Mouse (Mus musculus): ENCODE results near the gene Mpc2. TPM values are rescaled to one million over a fixed set of nuclear protein-coding genes. Genes with fewer than 3 reads are reported as not detected.

The Mpc2 gene
- polyA plus RNA-seq (2017; shearing (Covaris generic)): 123 TPM

DNA sequence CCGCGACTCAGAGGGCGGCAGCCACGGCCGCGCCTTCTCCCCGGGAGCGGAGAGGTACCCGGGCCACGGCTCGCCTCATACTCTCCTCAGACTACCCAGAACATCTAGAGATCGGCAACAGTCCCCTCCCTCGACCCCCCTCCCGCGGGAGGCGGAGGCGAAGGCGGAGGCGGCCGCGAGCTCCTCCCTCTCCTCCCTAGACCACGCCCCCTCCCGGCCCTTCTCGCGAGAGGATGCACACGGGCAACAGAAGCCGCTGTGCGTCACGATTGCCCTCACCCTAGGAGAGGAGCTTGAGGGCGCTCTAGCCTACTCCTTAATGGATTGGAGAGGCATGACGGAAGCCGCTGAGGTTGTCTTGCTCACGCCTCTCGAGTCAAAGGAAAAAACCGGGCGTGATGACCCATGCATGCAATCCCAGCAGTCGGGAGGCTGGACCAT is at the start of gene Mpc2, which contains the start of gene Dcaf6:
Mpc2 (plus strand) TSS at position 278 of the 441 bp plus-strand sequence.
Dcaf6 (minus strand) TSS at position 116 of the 441 bp plus-strand sequence.

DNA sequence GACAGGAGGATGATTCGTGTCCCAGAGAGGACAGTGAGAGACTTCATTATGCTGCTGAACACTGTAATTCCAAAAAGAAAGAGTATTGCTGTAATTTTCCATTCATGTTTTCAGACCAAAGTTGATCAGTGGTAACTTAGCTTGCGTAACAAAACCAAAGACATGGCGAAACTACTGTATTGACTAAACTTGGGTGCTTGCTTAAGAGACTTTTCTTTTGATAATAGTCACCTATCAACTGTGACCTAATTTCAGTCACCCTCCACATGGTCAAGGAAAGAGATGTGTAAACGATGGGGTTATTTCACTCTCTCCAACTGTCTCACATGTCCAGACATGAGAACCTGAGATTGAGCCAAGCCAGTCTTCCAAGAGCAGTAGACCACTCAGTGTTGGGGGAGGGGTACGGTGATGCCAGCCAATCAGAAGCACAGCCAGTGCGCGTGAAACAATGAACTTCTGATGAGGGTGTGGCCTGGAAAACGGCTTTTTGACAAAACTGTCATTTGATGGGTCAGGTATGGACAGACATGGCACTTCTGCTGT is 24.3 kb downstream of the Mpc2 start, which contains the start of gene Adcy10:
Adcy10 (plus strand) TSS at position 496 of the 546 bp plus-strand sequence.

Other genes with a start within 250 kb of the Mpc2 start
- 101 TPM for gene Tiprl, start 223.6 kb upstream of the Mpc2 start, polyA plus RNA-seq (2017; shearing (Covaris generic))
- 0.09 TPM for gene Gpr161, start 164.8 kb upstream of the Mpc2 start, polyA plus RNA-seq (2017; shearing (Covaris generic))
- 8.5 TPM for gene Dcaf6, start 162 bp upstream of the Mpc2 start, polyA plus RNA-seq (2017; shearing (Covaris generic))
- not detected for gene Adcy10, start 24.5 kb downstream of the Mpc2 start, polyA plus RNA-seq (2017; shearing (Covaris generic))
- 0.46 TPM for gene Mpzl1, start 173.9 kb downstream of the Mpc2 start, polyA plus RNA-seq (2017; shearing (Covaris generic))
- 270 TPM for gene Rcsd1, start 249.1 kb downstream of the Mpc2 start, polyA plus RNA-seq (2017; shearing (Covaris generic))